Comparison of ENCODE assay signal across 8 mouse cellular contexts in genomic region chrX:75382195-75382771, GRCm38 (mm10). TPM values are rescaled to one million over a fixed set of nuclear protein-coding genes. Genes with fewer than 3 reads are reported as not detected.
DNase-seq lines count a peak whose midpoint lies in the region; ATAC-seq and TF ChIP-seq lines count a peak whose summit lies in the region.

Gene Fundc2 (plus strand): TSS chrX:75382399.
Gene F8 (minus strand): TSS chrX:75382615.

- intact Hi-C loops in heart, postnatal 14 days (cut with DNase I) = no loop called here

- no peaks in the 10 kb centered on the region for H3K27me3 ChIP-seq in forebrain, embryonic 14.5 days (replicated peaks; ENCODE audit: control insufficient read depth, insufficient read depth, low read length)
- no peaks in the 10 kb centered on the region for H3K27me3 ChIP-seq in liver, embryonic 16.5 days (ENCODE audit: control insufficient read depth, insufficient read depth, low read depth, low read length)
- no peaks in the 10 kb centered on the region for H3K27me3 ChIP-seq in neural tube, embryonic 13.5 days

- H3K36me3 ChIP-seq in ES-E14 (ENCODE audit: control insufficient read depth, insufficient read depth, low read length, poor library complexity, severe bottlenecking) = no peaks in the 10 kb centered on the region
- H3K36me3 ChIP-seq in forebrain, embryonic 14.5 days (ENCODE audit: control insufficient read depth, insufficient read depth, low read length) = no peaks in the 10 kb centered on the region
- no peaks in the 10 kb centered on the region for H3K36me3 ChIP-seq in liver, embryonic 16.5 days (ENCODE audit: control insufficient read depth, insufficient read depth)
- no peaks in the 10 kb centered on the region for H3K36me3 ChIP-seq in neural tube, embryonic 13.5 days

- H3K27ac ChIP-seq in ES-E14 (ENCODE audit: insufficient read depth, low read depth, low read length, poor library complexity, severe bottlenecking) = peak within 1 kb of the TSS; percentile 74
- H3K27ac ChIP-seq in forebrain, embryonic 14.5 days (ENCODE audit: low read depth, low read length) = no peak within 1 kb of the TSS
- H3K27ac ChIP-seq in liver, embryonic 16.5 days (ENCODE audit: low read length) = peak within 1 kb of the TSS; percentile 81
- H3K27ac ChIP-seq in neural tube, embryonic 13.5 days (replicated peaks) = peak within 1 kb of the TSS; percentile 75

- ATAC-seq in forebrain, embryonic 14.5 days = peak; percentile 97
- peak; percentile 87 for ATAC-seq in liver, embryonic 16.5 days (ENCODE audit: low read depth)
- peak; percentile 99 for ATAC-seq in neural tube, embryonic 13.5 days (ENCODE audit: low read depth)

- DNase-seq in ES-E14 (ENCODE audit: low read depth, low spot score) = peak; percentile 40
- DNase-seq in cerebellum, adult 11 months = peak; percentile 44
- DNase-seq in forebrain, embryonic 14.5 days (ENCODE audit: low spot score) = peak; percentile 83
- DNase-seq in heart, postnatal 14 days = peak; percentile 59 to 74
- peak; percentile 11 for DNase-seq in large intestine, adult 2 months (ENCODE audit: low read depth, low spot score)
- DNase-seq in telencephalon, adult 2 months (ENCODE audit: low read depth, low spot score) = peak; percentile 67

- WGBS in forebrain, embryonic 14.5 days = 25% methylated on average over 24 of the region's 25 CpGs
- WGBS in large intestine, adult 2 months = 17% methylated on average over 25 of the region's 25 CpGs
- 16% methylated on average over 23 of the region's 25 CpGs for WGBS in liver, embryonic 16.5 days (ENCODE audit: insufficient replicate concordance)
- WGBS in neural tube, embryonic 13.5 days = 14% methylated on average over 25 of the region's 25 CpGs

- H3K4me1 ChIP-seq in ES-E14 (ENCODE audit: control insufficient read depth in 2 of 2, insufficient read depth in 2 of 2, low read length in 2 of 2, poor library complexity in 1 of 2) = no peaks in the 10 kb centered on the region
- H3K4me1 ChIP-seq in forebrain, embryonic 14.5 days (ENCODE audit: control insufficient read depth, insufficient read depth, low read length) = no peaks in the 10 kb centered on the region
- no peaks in the 10 kb centered on the region for H3K4me1 ChIP-seq in liver, embryonic 16.5 days (ENCODE audit: control insufficient read depth, low read depth, low read length)
- H3K4me1 ChIP-seq in neural tube, embryonic 13.5 days (replicated peaks) = peaks cover 4% of the 10 kb centered on the region

- no peaks in the 10 kb centered on the region for H3K9me3 ChIP-seq in ES-E14 (ENCODE audit: control insufficient read depth, insufficient read depth, low read depth, low read length)
- no peaks in the 10 kb centered on the region for H3K9me3 ChIP-seq in forebrain, embryonic 14.5 days (replicated peaks; ENCODE audit: control insufficient read depth, low read length)
- no peaks in the 10 kb centered on the region for H3K9me3 ChIP-seq in liver, embryonic 16.5 days (replicated peaks; ENCODE audit: control insufficient read depth, low read length)
- no peaks in the 10 kb centered on the region for H3K9me3 ChIP-seq in neural tube, embryonic 13.5 days

- in situ Hi-C loops in ES-E14 (cut with MboI; ENCODE audit: low sequenced_read_pairs in 2 of 2, unreplicated experiment in 2 of 2) = no loop called here

- H3K9ac ChIP-seq in ES-E14 (ENCODE audit: insufficient read depth, low read depth, low read length, poor library complexity, severe bottlenecking) = peak within 1 kb of the TSS; percentile 82
- H3K9ac ChIP-seq in forebrain, embryonic 14.5 days (ENCODE audit: low read length) = peak within 1 kb of the TSS; percentile 61
- H3K9ac ChIP-seq in liver, embryonic 16.5 days (ENCODE audit: low read depth, low read length) = peak within 1 kb of the TSS; percentile 66
- peak within 1 kb of the TSS; percentile 76 for H3K9ac ChIP-seq in neural tube, embryonic 13.5 days

- H3K4me3 ChIP-seq in ES-E14 (ENCODE audit: insufficient read depth in 1 of 2, low read depth in 1 of 2, low read length in 2 of 2, poor library complexity in 1 of 2, severe bottlenecking in 1 of 2) = peak within 1 kb of the TSS; percentile 67 to 69
- H3K4me3 ChIP-seq in forebrain, embryonic 14.5 days (ENCODE audit: low read depth, low read length) = peak within 1 kb of the TSS; percentile 38
- peak within 1 kb of the TSS; percentile 65 for H3K4me3 ChIP-seq in liver, embryonic 16.5 days (ENCODE audit: low read depth, low read length)
- H3K4me3 ChIP-seq in neural tube, embryonic 13.5 days = peak within 1 kb of the TSS; percentile 51

- H3K4me2 ChIP-seq in forebrain, embryonic 14.5 days (ENCODE audit: low read length) = peak within 1 kb of the TSS; percentile 43
- peak within 1 kb of the TSS; percentile 64 for H3K4me2 ChIP-seq in liver, embryonic 16.5 days (ENCODE audit: low read depth, low read length)
- peak within 1 kb of the TSS; percentile 52 for H3K4me2 ChIP-seq in neural tube, embryonic 13.5 days

TF ChIP-seq in ES-E14, 5 proteins besides CTCF, POLR2A, EP300 and RAD21:
- TF ChIP-seq MAFK (IDR thresholded peaks at IDR 0.05; ENCODE audit: insufficient read depth, low read depth, low read length) (no peak), CHD2 (IDR thresholded peaks at IDR 0.05; ENCODE audit: low read depth, low read length) (peak; percentile 88), ZC3H11A (IDR thresholded peaks at IDR 0.05; ENCODE audit: borderline replicate concordance, low read depth, low read length) (no peak), ZNF384 (IDR thresholded peaks at IDR 0.05; ENCODE audit: low read depth, low read length) (no peak), HCFC1 (IDR thresholded peaks at IDR 0.05; ENCODE audit: borderline replicate concordance, insufficient read depth, low read length) (no peak)
TF ChIP-seq in ES-E14: peak in this region for 1.

RNA-seq across cellular contexts. Expression of gene Fundc2, which starts in this region (rescaled TPM):
- total RNA-seq in ES-E14 (2012; rRNA removed) = 10.0 and 13.8 TPM in 2 replicates
- 40.1 and 40.8 TPM in 2 replicates for polyA plus RNA-seq in forebrain, embryonic 14.5 days (2014; fragmentation: Nextera tagmentation; extraction: Ambion mirVana)
- 100 to 1,000 TPM; 118 to 146 TPM for total RNA-seq in heart, postnatal 14 days (2021)
- polyA plus RNA-seq in large intestine, adult 2 months (2012; rRNA removed) = 4.1 and 5.5 TPM in 2 replicates
- 20.6 and 22.9 TPM in 2 replicates for polyA plus RNA-seq in liver, embryonic 16.5 days (2015; fragmentation: Nextera tagmentation; extraction: Ambion mirVana)
- polyA plus RNA-seq in neural tube, embryonic 13.5 days (2015; fragmentation: Nextera tagmentation; extraction: Ambion mirVana) = 31.1 TPM in 2 replicates

RNA-seq across cellular contexts. Expression of gene F8, which starts in this region (rescaled TPM):
- 2.5 and 3.0 TPM in 2 replicates for total RNA-seq in ES-E14 (2012; rRNA removed)
- polyA plus RNA-seq in forebrain, embryonic 14.5 days (2014; fragmentation: Nextera tagmentation; extraction: Ambion mirVana) = 1.8 and 1.9 TPM in 2 replicates
- total RNA-seq in heart, postnatal 14 days (2021) = 1 to 10 TPM; 1.8 TPM
- 0.04 and 0.21 TPM in 2 replicates for polyA plus RNA-seq in large intestine, adult 2 months (2012; rRNA removed)
- 2.4 and 2.9 TPM in 2 replicates for polyA plus RNA-seq in liver, embryonic 16.5 days (2015; fragmentation: Nextera tagmentation; extraction: Ambion mirVana)
- polyA plus RNA-seq in neural tube, embryonic 13.5 days (2015; fragmentation: Nextera tagmentation; extraction: Ambion mirVana) = 1.0 TPM in 2 replicates

Comparison
In these comparisons a context has a peak if more than half of its experiments do, and no peak if none do; other contexts are left out.
1. DNase-seq: peak in every context shown above with its lines; median percentile 83 in forebrain, embryonic 14.5 days; 67 in telencephalon, adult 2 months; 66 in heart, postnatal 14 days; 44 in cerebellum, adult 11 months; 40 in ES-E14; 11 in large intestine, adult 2 months.